Mouse (Mus musculus) heart, postnatal 36 days (tissue): ENCODE measurements around the gene Irx6. TPM values are rescaled to one million over a fixed set of nuclear protein-coding genes. Genes with fewer than 3 reads are reported as not detected.

Experiments
- DNase-seq, 2 experiments: peaks; one replicate each; pipeline ENCODE4 v3.0.0; 2021 to 2022
- intact Hi-C: fragments of 180-260 bp; cut with DNase I; formaldehyde crosslinking; loops from one replicate; pipeline ENCODE4 v1.15.1; 2025
- total RNA-seq, 2 experiments: library from RNA; stranded (reverse); gene quantifications; 2 replicates each; pipeline ENCODE4 v1.2.3; 2021

Gene Irx6
- total RNA-seq, result not detected

GRCm38 (mm10) chr8:92674244-92675128, at the start of gene Irx6:
TSS of gene Irx6 (plus strand) at chr8:92674288.
- intact Hi-C loops, result no loop called here
- DNase-seq, result no peak

DNA sequence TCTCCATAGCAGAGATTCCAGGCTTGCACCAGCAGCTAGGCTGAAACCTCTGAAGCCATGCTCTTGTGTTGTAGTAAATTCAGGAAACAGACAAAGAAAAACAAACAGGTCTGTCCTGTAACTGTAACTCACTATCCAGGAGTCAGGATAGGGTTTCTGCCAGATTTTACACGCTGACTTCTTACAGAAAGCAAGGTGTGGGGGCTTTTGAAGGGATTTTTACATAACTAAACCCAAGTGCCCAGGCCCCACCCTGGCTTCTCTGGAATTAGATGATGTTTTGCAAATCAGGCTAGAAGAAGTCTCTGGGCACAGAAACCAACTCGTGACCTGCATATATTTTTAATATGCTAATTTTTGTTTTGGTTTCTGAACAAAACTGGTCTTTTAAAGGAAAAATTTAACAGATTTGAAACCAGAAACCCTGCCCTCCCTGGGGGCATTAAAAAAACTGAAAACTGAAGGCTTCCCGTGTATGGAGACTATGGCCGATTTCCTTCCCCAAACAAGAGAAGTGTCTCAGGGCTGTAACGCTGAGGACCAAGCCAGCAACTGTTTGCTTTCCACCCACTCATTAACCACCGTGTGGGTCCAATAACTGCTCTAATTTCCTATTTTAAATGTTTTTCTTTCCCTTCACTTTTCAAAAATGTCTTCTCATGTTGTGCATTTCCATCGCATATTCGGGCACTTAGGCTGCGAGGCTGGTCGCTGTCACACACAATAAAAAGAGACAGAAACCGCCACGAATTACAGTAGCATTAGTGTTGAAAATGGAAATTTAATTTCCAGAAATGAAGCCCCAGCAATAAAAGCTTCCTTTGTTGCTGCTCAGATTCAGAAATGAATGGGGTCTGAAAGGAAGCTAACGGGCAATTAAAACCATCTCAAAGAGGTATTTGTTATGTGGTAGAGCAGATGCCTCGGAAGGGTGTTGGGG, 45.1 kb upstream of the Irx6 start:
- no peak for DNase-seq
- intact Hi-C loops, result no loop called here

DNA sequence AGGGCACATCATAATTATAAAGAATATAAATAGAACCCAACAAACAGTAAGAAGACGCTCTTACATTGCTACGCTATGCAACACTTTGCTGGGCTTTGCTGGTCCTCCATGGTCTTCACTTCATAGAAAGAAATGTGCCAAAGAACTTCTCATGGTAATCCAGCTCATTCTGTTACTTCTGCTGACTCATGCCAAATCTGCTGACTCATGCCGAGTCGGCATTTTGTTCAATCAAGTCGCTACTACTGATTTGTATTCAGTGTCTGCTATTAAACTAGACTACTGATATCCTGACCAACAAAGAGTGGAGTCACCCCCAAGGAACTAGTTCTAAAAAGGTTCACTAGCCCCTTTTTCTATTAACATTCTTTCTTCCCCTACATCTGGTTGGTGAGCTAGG, 40.9 kb upstream of the Irx6 start:
- intact Hi-C loops, result no loop called here
- no peak for DNase-seq

- intact Hi-C loops, result no loop called here
- DNase-seq, result no peak
Observed at GRCm38 (mm10) chr8:92640820-92641219, 33.3 kb upstream of the Irx6 start.

- DNase-seq, result peak; percentile 10 to 11
- intact Hi-C loops, result loop anchor here (1.0 kb wide), 1 partner anchor 75 kb away; no protein-coding TSS in a partner anchor
Observed at GRCm38 (mm10) chr8:92646637-92647036, 27.5 kb upstream of the Irx6 start.

- intact Hi-C loops, result no loop called here
- DNase-seq, result no peak
Observed at GRCm38 (mm10) chr8:92664207-92664606, 9.9 kb upstream of the Irx6 start.

- intact Hi-C loops, result no loop called here
- DNase-seq, result no peak
Observed at GRCm38 (mm10) chr8:92670236-92670635, 3.9 kb upstream of the Irx6 start.

DNA sequence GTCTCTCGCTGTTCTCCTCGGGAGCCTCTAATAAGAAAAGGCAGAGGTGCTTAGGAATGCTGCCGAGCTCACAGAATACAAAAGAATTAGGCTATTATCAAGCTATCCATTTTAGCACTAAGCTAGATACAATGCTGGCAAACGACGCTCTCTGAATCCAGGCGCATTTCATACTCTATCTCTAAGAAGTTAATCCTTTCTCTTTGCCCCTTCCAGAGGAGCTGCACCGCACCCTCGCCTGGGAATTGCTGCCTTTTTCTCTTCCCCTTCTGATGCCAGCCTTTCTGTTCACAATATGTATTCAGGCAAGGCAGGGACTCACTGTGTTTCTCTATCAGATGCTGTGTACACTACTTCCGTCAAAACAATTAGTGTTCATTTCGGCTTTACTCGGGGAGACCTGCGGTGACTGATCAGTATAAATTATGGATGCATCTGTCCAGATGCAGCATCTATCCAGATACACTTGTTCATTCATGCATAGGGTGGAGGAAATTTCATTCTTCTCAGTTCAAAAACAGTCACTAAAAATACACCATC, 3.4 kb upstream of the Irx6 start:
- intact Hi-C loops, result no loop called here

GRCm38 (mm10) chr8:92671892-92672291, 2.2 kb upstream of the Irx6 start:
- intact Hi-C loops, result no loop called here
- DNase-seq, result no peak

More for the DNA sequence above, 3.4 kb upstream of the Irx6 start:
- no peak for DNase-seq

GRCm38 (mm10) chr8:92673101-92673500, 987 bp upstream of the Irx6 start:
- DNase-seq, result no peak
- intact Hi-C loops, result no loop called here

- DNase-seq, result peak; percentile 45 to 51
- intact Hi-C loops, result no loop called here
Observed at GRCm38 (mm10) chr8:92673555-92674243, 389 bp upstream of the Irx6 start.

DNA sequence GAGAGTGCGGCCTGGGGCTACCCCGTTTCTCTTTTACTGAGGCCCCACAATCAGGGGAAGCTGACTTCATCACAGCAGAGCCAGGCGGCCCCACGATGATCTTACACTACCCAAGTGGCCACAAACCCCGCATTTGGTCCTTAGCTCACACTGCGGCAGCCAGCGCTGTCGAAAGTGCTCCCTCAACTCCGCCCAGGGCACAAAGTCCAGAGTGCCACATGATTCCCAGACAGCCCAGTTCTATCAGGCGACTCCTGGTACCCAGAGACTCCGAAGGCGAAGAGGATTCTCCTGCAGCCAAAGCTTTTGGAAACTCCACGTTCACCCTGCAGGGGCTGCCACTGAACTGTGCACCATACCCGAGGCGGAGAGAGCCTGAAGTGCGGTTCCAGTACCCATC, 4.3 kb downstream of the Irx6 start:
- DNase-seq, result no peak
- intact Hi-C loops, result no loop called here

- intact Hi-C loops, result no loop called here
- DNase-seq, result no peak
Observed at GRCm38 (mm10) chr8:92697361-92697760, 23.3 kb downstream of the Irx6 start.

DNA sequence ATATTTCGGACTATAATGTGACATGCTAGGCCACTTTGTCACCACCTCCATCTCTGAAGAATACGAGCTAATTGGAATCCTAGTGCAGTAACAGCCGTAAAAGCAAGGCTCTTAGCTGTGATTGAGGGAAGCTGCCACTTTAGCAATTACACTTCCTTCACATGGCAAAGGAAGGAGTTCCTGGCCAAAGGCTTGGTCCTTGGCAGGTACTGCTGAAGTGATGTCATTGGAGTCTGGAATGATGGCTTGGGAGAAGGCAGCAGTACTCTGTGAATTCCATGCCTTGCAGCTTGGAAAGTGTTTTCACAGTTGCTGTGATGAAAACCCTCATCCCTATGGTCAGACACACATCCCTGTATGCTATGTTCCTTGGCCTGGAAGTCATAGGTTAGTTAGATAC, 24.3 kb downstream of the Irx6 start:
- no peak for DNase-seq
- intact Hi-C loops, result no loop called here

DNA sequence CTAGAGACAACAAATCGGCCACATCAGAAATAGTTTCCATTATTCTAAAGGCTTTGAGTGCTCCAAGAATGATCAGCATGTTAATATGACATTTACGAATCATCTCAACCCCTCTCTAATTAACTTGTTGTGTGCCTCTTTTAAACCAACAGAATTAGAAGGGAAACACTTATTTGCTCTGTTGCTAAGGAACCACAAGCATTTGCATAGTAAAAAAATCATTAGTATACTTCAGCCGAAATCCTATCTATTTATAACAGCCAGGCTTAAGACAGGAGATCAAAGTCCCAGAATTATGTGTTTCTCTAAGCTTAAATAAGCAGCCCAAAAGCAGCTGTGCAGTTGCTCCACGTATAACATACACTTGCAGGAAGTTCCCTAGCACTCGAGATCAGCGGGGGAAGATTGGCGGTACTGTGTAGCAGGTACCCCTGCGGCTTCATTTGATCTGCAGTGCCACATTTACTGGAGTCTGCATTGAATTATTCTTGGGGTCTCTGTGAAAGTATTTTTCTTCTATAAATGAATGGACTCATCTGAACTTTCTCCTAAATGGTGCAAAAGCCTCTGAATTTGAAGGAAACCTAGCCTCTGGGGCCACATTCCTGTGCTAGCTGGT, 25.9 kb downstream of the Irx6 start:
- no peak for DNase-seq
- intact Hi-C loops, result no loop called here

GRCm38 (mm10) chr8:92703375-92703774, 29.3 kb downstream of the Irx6 start:
- DNase-seq, result peak; percentile 17 to 34
- intact Hi-C loops, result no loop called here

GRCm38 (mm10) chr8:92706311-92706710, 32.2 kb downstream of the Irx6 start:
- DNase-seq, result no peak

DNA sequence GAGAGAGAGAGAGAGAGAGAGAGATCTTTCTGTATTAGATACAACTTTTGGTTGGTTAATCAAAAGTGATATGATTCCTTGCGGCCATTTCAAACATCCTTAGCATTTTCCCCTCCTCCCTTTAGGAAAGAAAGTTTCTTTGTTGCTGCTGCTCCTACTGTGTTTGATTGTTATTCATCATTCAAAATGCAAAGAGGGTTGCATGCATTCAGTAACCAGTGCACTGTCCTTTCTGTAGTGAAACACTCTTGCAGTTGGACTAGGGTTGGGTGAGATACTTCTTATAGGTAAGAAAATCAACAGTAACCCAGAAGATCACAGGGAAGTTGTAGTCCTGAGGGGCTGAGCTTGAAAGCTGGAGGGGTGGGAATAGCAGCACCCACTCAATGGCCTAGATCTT, 39.2 kb downstream of the Irx6 start:
- DNase-seq, result no peak
- intact Hi-C loops, result no loop called here

More at GRCm38 (mm10) chr8:92706311-92706710, 32.2 kb downstream of the Irx6 start:
- intact Hi-C loops, result no loop called here

DNA sequence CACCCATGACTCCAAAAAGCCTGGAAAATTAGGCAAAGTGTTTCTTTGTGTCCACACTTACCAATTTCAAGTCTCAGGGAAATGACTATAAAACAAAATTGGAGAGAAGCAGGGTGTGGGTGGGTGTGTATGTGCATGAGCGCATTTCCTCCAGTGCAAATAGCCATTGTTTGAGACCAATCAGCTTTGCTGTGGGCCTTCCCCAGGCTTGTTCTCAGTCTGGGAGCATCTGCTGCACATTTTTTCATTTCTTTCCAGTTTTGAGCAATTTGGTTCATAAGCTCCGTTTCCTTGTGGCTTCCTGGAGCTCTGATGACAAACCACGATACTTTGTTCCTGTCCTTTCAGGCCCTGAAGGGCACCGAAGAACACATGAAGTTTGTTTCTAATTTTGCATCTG, 43.3 kb downstream of the Irx6 start:
- intact Hi-C loops, result no loop called here

DNA sequence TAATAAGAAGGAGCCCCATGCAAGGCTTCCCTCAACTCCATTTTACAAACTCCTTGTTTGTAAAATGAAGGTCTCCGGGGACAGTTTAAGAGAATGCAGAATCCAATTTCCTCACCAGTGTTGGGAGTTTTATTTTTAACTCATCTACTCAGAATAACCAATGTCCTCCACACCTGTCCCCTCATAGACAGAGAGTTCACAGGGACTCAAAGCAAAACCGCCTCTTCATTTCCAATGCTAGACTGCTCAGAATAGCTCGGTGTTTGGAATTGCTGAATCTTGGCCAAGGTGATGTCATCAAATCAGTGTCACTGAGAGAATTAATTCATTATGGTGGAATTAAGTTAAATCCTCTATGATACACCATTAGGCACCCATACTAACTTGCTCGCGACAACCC, 44.0 kb downstream of the Irx6 start:
- intact Hi-C loops, result no loop called here
- no peak for DNase-seq

More for the DNA sequence above, 43.3 kb downstream of the Irx6 start:
- DNase-seq, result peak in 1 of 2 experiments; percentile 9
